8 mouse cellular contexts compared by ENCODE assay signal in the genomic region with DNA sequence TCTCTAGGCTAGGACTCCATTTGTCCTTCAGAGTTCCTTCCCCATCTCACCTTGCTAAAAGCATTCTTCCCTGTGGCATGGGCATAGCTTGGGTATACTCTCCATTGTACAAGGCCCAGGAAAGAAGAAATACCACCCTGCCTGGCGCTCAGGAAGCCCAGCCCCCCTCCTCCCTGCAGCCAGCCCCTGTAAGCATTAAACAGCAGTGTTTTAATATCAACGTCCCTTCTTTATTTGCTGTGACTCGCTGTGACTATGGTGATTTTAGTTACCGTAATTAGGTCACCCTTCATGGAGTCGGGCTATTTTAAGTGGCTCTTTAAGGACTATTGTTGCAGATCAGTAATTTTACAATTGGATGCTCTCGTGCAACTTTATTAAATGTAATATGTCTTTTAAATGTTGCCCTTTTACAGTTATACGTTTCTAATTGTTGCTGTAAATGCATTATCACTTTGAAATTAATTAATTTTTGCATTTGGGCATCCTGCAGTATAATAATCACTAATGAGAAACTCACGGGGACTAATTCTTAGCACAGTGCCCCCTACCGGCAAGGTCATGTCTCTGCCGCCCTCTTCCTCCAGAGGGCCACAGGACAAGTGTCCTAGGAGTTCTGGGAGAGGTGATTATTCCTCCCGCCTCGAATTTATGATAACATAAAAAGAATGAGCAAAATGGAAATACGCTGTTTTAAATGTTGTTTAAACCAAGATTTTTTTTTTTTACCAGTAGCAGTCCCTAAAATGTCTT.
A peak's percentile ranks its signal among the peaks of the same experiment; 100 is the strongest.
DNase-seq lines count a peak whose midpoint lies in the region; ATAC-seq and TF ChIP-seq lines count a peak whose summit lies in the region.

No protein-coding gene starts in this region.

- peak; percentile 42; the same call in 1 of the 2 replicates for TF ChIP-seq CTCF in spleen, adult 2 months (IDR thresholded peaks at IDR 0.05; ENCODE audit: extremely low read depth, insufficient read depth, insufficient read length, insufficient replicate concordance)
- peak; percentile 60 for TF ChIP-seq CTCF in stomach, postnatal 0 days (IDR thresholded peaks at IDR 0.05; ENCODE audit: low read depth)

- H3K27me3 ChIP-seq in spleen, adult 2 months (ENCODE audit: control insufficient read depth, insufficient read depth, low read length) = no peaks in the 10 kb centered on the region
- H3K27me3 ChIP-seq in stomach, postnatal 0 days (ENCODE audit: control insufficient read depth, insufficient read depth, low read length) = no peaks in the 10 kb centered on the region

- no peak overlapping the region for H3K4me3 ChIP-seq in spleen, adult 2 months (ENCODE audit: extremely low read depth, insufficient read depth, insufficient read length)
- no peak overlapping the region for H3K4me3 ChIP-seq in stomach, postnatal 0 days (ENCODE audit: low read depth, low read length)

- no peak overlapping the region for H3K27ac ChIP-seq in spleen, adult 2 months (ENCODE audit: insufficient read depth, low read length)
- no peak overlapping the region for H3K27ac ChIP-seq in stomach, postnatal 0 days (replicated peaks)

- no peak for TF ChIP-seq POLR2A in spleen, adult 2 months (IDR thresholded peaks at IDR 0.05; ENCODE audit: low read depth, low read length)

- peak; percentile 18 for DNase-seq in heart, adult 8-10 months (ENCODE audit: low spot score)
- no peak for DNase-seq in heart, adult 9 months (ENCODE audit: low spot score in 2 of 2)
- DNase-seq in spleen, adult 2 months (ENCODE audit: low read depth in 1 of 2, low spot score in 2 of 2) = no peak
- no peak for DNase-seq in spleen, adult 12 weeks (ENCODE audit: low spot score)
- peak; percentile 23 to 63 for DNase-seq in cerebellum, postnatal 25 days
- DNase-seq in stomach, postnatal 0 days (ENCODE audit: low spot score) = no peak
- DNase-seq in layer of hippocampus, adult 9-10 months (ENCODE audit: low spot score) = no peak
- DNase-seq in right cerebral cortex, adult 2 months (ENCODE audit: low spot score in 2 of 2) = no peak

- no peak for ATAC-seq in stomach, postnatal 0 days (ENCODE audit: low FRiP score, low TSS enrichment)

- H3K9me3 ChIP-seq in stomach, postnatal 0 days (ENCODE audit: control insufficient read depth, low read length) = no peaks in the 10 kb centered on the region

- 75% methylated on average over 13 of the region's 13 CpGs for WGBS in spleen, adult 2 months
- 71% methylated on average over 13 of the region's 13 CpGs for WGBS in stomach, postnatal 0 days

- H3K9ac ChIP-seq in stomach, postnatal 0 days (ENCODE audit: low read length) = no peak overlapping the region

- no peak for TF ChIP-seq EP300 in stomach, postnatal 0 days (optimal IDR thresholded peaks at IDR 0.05)

- H3K4me2 ChIP-seq in stomach, postnatal 0 days (replicated peaks; ENCODE audit: low read depth) = no peak overlapping the region

- no peaks in the 10 kb centered on the region for H3K36me3 ChIP-seq in spleen, adult 2 months (ENCODE audit: control insufficient read depth, insufficient read depth, low read length)
- no peaks in the 10 kb centered on the region for H3K36me3 ChIP-seq in stomach, postnatal 0 days (ENCODE audit: control insufficient read depth, insufficient read depth, low read length)

- no peaks in the 10 kb centered on the region for H3K4me1 ChIP-seq in spleen, adult 2 months (ENCODE audit: control insufficient read depth, insufficient read depth, insufficient read length)
- H3K4me1 ChIP-seq in stomach, postnatal 0 days (replicated peaks; ENCODE audit: control insufficient read depth, insufficient read depth) = no peaks in the 10 kb centered on the region

Comparison
In these comparisons a context has a peak if more than half of its experiments do, and no peak if none do; other contexts are left out.
1. DNase-seq: peak in heart, adult 8-10 months (single experiment) and cerebellum, postnatal 25 days (2 of 2); none in heart, adult 9 months (0 of 2), spleen, adult 2 months (0 of 2), spleen, adult 12 weeks (single experiment), stomach, postnatal 0 days (single experiment), layer of hippocampus, adult 9-10 months (single experiment) and right cerebral cortex, adult 2 months (0 of 2).